Mouse (Mus musculus) frontal cortex, postnatal 25 days (tissue): ENCODE results near the gene Hccs.
"Not testable (repeated sequence)": the region's sequence is repeated elsewhere in the genome, so short reads cannot be mapped to it uniquely, and the experiment has no call there.

ENCODE experiments used
- DNase-seq, 2 experiments: peaks; one replicate each; pipeline ENCODE4 v3.0.0; 2022; ENCODE audit warnings: low spot score in 2 of 2

Gene Hccs

DNA sequence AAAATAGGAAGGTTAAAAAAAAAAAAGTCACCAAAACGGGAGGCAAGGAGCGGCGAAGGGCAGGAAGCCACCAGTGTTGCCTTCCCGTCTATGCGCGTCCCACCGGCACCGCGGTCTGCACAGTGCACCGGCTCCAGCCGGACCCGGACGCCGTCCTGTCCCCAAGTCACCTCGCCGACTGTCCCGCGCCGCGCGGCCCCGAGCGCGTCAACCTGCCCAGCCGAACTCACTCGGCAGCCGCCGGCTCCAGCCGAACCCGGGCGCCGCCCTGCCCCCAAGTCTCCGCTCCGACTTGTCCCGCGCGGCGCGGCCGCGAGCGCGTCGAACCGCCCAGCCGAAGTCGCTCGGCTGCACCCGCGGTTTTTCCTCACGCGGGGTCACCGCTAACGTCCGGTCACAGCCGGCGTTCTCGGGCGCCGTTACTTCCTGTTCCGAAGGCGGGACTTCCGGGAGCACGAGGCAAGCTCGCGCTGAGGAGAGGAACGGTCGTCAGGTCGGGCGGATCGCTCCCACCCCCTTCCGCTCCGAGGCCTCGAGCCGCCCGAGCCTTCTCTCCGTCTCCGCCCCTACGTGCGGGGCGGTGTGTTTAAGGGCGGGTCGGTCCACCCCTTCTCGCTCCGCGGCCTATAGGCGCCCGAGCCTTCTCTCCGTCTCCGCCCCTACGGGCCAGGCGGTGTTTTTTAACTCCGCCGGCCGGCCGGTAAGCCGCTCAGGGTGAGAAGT is at the start of gene Hccs:
Gene Hccs, minus strand, starts transcription at position 428 of the 723 bp plus-strand sequence.
- peak; percentile 58 to 70 for DNase-seq

DNA sequence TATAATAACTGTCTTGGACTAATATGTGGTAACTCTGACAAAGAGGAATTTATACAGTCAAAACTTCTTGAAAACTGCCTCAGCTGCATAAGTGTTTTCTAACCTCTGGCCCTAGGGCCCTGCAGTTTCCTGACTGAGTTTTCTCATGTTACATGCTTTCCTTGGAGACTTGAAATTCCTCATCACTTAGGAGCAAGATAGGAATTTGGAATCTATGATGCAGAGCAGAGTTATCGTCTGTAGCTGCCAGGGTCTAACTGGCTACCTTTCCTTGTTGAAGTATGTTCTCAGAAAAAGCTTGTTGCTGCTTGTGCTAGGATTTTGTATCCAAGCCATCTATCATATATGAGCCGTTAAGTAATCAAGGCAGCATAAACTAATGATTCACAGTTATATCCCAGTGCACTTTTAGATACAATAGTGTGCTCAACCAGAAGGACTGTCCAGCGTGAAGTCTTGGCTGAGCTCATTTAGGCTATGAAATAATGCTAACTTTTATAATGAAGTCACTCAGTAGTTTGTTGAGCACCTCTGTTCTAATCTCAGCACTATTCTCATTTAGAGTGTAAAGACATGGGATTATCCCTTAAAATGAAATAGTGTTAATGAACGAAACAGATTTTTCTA is 37.1 kb upstream of the Hccs start:
- DNase-seq = no peak

DNA sequence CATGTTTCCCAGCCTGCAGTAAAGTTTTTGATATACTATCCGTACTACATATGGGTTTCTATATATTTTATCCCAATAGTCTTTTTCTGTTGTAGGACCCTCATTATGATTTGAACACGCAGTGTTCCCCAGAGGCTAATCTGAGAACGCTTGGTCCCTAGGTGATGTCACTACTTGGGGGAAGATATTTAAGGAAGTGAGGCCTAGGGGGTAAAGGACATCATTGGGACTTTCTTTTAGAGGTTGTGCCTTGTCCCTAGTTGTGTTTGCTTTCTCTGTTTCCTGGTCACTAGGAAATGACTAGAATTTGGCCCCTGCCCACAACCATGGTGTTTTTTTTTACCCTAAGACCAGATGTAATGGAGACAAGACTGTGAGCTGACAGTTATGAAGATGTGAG is 18.0 kb upstream of the Hccs start:
- no peak for DNase-seq

DNA sequence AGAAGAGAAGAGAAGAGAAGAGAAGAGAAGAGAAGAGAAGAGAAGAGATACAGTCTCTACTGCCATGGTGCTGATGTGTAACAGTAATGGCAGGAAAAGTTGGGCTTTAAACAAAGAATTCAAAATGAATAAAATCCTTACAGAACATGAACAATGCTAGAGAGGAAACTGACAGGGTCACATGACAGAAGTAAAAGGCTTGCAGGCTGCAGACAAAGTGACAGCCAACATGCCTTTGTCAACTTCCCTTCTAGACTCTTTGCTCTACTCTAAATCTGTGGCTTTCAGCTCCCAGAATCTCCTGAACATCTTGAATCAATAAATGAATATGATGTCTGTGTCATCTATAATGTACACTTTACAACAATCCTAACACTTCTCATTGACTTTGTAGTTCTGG is 17.4 kb upstream of the Hccs start:
- no peak for DNase-seq

DNA sequence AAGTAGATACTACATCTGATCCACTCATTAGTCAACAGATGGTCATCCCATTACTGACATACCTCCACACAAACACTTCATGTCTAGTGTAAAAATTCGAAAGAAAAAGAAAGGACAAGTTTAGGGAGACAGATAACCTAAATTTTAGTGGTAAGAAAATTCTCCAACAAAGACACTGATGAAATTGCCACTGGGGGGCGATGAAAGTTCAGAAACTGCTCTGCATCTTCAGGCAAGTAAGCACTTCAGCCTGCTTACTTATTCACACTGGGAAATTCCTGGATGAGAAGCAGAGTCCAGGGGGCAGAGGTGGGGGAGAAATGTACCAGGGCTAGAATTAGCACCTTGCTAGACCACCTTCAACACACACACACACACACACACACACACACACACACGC is 12.1 kb upstream of the Hccs start:
- DNase-seq = peak; percentile 22 to 24

DNA sequence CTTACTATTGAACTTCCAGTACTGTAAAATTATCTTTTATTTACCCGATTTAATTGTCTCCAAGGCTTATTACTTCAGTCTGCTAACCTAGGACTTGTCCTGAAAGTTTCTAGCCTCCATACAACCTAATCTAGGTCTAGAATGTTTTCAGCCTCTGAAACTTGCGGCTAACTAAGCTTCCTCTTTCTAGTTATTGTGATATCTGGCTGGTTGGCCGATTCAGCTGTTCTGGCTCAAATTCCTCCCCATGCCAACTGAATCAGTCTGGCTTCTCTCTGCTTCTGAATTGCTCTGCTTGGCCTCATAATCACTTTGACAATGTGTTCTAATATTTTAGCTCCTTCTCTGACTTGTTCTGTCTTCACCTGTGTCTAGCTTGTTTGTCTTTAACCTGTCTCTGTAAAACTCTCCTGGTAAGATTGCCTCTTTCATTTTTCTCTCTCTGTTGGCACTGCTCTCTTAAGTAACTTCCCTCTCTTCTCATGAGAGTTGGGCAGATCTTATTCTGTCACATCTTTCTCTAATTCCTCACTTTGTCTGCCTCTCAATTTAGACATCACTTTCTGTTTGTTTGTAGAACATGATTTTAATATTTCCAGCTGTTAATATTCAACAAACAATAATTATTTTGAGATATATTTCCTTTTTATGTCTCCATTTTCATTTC is 5.9 kb upstream of the Hccs start:
- no peak for DNase-seq

DNA sequence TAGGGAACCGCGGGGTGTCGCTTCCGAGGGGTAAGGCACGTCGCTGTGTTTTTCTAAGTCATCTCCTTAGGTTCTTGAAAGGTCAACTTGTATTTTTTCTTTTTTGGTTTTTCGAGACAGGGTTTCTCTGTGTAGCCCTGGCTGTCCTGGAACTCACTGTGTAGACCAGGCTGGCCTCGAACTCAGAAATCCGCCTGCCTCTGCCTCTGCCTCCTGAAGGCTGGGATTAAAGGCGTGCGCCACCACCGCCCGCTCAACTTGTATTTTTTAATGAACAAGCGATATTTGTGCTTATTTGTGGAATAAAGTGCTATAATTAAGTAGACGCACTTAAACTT is 465 bp upstream of the Hccs start:
- DNase-seq = not testable (repeated sequence)

DNA sequence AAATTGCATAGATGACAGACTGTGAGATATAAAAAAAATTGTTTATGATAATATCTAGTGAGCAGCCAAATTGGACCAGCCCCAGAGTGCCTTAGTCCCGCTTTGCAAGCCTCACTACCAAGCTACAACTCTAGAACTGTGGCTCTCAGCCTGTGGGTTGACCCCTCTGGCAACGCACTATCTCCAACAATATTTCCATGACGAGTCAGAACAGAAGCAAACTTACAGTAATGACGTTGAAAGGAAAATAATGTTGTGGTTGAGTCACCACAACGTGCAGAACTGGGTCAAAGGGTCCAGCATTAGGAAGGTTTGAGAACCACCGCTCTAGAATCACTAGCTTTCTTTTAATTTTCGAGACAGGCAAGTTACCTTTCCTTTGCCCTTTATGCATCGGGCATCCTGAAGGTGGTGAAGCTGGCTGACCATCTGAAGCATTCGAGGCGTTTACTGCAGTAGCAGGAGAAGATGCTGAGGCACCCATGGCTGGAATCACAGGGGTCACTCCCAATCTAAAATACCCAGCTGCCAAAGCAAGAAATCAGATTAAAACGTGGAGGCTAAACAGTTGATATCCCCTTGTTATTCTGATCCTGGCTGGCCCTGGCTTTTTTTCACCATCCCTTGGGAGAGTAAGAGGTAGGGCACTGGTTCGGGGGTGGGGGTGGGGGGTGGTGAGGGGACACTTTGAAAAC is 959 bp downstream of the Hccs start:
- DNase-seq = no peak

DNA sequence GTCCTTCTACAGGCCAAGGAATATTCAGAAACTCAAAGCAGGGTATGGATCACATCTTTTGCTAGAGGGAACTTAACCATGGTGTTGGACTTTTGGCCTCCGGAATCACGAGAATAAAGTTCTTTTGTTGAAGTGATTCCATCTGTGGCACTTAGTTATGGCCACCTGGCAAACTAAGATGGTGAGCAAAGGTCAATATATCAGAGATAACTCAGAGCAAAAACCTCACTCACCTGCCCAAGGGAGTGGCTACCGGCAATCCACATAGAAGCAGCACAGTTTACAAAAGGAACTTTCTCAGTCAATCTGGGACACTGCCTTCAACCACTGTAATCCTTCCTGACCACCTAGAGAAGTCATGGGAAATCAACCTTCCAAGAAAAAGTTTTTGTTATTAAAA is 11.6 kb downstream of the Hccs start:
- DNase-seq = no peak

DNA sequence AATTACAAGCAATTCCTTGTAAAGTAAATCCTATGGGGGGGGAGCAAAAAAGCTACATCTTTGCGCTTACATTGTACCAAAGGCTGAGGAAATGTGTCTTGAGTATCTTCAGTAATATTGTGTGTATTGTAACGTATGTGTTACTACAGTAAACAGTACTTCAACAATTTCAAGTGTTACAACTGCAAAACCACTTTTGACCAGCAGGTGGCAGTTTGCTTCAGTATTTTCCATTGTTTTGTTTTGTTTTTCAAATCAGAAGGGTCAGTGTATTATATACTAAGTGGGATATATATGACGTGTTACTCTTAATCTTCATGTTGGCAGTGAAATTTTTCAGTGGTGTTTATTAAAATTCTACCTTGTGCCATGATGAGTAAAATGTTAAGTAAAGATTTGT is 16.2 kb downstream of the Hccs start:
- DNase-seq = no peak

DNA sequence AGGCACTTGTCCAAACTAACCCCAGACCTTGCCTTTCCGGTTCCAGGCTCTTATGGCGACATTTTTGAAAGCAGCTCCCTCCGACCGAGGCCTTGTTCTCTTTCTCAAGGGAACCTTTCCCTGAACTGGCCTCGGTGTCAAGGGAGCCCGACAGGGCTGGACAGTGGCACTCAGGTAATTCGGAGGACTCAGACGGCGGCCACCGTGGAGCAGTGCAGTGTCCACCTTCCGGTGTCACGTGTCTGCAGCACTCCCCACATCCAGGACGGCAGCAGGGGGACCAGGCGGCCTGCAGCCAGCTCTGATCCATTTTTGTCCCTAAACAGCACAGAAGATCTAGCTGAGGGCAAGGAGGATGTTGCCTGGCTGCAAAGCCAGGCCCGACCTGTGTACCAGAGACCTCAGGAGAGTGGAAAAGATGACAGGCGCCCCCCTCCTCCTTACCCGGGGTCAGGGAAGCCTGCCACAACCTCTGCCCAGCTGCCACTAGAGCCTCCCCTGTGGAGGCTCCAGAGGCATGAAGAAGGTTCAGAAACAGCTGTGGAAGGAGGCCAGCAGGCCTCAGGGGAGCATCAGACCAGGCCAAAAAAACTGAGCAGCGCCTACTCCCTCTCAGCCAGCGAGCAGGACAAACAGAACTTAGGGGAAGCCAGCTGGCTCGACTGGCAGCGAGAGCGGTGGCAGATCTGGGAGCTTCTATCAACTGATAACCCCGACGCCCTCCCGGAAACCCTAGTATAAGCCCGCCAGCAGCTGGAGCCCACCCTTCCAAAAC is 17.7 kb downstream of the Hccs start:
- DNase-seq = no peak

DNA sequence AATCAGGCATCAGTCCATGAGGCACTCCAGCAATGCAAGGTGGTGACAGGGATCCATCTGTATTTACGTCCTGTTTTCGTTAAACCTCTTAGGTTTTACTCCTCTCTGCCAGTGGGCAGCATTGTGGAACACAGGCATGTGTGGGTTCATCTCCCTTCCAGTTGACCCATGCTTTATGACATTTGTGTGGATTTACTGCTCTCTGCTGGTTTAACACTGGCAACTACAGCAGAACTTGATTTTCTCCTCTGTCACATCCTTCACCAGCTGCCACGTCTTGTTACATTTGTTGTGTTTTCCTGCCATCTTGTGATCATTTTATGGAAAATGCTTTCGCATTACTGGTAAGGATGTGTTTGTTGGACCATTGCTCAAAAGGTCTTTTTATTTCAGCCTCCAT is 20.6 kb downstream of the Hccs start:
- no peak for DNase-seq

DNA sequence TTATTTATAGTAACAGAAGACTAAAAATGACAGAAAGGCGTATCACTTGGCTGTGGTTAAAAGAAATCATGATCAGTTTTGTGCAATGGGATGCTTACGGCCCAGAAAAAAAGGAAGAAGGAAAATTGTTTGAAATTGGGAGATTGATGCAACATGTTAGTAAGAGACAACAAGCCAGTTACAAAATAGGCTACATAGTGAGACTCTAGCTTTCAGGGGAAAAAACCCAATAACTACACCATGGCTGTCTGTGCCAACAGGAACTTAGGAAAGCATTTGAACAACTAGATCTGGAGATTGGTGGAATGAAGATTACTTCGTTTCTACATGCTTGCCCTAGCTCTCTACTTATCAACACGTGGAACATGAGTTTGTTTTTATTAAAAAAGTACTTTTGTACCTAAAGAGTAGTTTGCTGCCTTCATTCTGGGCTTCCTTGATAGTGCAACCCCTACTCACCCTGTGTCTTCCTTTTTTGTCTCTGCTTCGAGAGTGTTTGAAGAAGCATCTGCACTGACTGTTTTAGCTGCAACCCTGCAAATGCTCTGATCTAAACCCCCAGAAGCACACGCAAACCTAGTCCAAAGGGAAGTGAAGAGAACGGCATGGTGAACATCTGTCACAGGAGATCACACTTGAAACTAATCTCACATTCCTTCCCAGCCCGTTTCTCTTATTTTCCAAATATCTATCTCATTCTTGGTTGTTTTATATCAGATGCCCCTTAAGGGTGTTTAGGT is 56.6 kb downstream of the Hccs start:
- DNase-seq = no peak

DNA sequence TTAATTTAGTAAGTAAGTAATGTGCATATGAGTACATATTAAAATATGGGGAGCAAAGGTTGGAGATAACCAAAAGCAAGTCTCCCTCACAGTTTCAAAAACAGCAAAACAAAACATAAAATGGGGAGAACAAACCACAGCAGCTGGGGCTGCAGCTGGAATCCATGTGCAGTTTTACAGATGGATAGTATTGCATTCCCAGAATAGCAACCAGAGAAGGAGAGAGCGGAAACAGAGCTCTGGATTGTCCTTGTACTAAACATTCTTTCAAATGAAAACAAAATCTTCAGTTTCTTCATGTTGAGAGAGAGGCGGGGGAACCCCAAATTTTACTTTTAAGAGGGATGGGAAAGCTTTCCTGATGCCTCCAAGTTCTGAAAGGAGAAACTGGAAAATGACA is 58.0 kb downstream of the Hccs start:
- DNase-seq = no peak

DNA sequence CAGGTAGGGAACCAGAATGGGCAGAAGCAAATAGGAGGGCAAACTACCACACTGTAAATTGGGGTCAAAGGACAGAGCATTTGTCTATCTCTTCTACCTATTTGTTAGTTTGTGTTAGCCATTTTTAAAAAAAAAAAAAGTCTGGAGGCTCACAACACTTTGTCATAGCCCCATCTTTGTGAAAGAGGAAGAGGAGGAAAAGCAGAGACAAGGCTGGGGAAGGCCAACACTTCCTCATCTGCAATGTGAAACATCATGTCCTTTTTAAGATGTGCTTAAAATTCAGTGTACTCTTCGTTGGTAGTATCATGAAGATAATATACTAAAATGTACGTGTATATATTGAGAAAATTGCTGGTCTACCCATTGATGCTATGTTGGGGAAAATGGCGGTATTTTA is 59.1 kb downstream of the Hccs start:
- DNase-seq = no peak

DNA sequence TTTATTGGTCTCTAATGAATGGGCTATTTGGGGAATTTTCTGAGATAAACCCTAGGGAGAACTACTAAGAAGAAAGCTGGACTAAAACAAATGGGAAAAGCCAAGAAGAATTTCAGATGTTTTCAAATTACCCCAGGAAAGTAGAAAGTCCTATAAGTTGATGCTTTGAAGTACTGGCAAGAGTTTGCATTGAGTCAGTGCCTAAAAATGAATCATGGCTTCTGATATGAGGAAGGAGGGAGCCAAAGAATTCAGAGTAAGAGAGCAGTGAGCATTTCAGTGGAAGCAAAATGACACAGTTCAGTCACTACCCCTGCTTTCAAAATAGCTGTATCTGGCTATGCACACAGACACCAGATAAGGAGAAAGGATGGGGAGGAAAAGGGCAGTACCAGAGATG is 63.4 kb downstream of the Hccs start:
- DNase-seq = no peak

DNA sequence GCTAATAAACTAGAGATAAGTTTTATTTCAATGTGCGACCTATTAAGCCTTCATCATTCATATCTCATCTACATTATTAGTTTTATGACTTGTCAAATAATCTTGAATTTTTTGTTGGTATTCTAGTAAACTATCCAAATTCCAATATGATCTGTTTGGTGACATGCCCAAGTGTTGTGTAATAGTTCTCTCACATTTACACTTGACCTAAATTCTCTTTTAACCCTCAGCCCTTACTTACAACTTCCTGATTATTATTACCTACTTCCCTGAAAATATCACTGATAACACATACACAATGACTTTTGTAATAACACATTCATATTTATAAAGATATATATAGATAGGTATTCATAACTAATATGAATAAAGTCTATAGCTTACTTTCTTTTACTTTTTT is 64.3 kb downstream of the Hccs start:
- no peak for DNase-seq

DNA sequence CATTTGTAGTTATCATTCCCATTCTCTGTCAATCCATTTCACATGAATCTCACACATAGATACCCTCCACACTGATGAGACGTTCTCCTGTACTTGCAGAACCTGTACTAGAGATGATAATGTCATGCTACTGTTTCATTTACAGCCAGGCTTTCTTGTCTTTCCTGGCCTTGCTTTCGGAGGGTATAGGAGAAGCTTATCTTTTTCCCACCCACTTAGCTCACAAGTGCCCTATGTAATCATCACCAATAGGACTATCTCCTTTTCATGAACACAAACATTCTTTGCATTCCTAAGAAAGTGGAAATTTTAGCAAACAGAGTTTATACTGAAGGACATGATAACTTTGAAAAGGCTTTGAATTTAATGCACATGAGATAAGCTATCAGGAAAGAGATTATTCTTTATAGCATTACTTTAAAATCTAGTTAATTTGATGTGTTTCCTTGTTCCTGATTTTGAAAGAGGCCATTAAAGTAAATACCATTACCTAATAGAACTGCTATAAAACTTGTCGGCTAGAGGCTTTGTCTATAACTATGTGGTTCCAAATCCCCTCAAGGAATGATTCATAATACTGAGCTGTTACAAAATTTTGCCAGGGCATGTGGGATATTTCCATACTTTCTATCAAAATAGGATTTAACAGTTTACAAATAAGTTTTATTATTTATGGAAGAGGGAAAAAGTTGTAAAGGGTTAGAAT is 97.7 kb downstream of the Hccs start:
- DNase-seq = no peak

DNA sequence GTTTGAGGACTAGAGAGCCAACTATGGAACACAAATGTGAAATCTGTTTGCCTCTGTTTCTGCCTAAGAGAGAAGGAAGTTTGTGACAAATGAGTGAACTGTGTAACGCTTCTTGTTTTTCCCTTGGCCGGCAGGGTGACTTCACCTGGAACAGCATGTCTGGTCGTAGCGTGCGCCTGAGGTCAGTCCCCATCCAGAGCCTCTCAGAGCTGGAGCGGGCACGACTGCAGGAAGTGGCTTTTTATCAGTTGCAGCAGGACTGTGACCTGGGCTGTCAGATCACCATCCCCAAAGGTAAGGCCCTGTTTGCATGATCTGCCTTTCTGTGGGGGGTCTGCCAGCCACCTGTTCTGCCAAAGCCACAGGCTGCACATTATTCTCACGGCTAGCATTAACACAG is 100.1 kb downstream of the Hccs start:
- DNase-seq = no peak

DNA sequence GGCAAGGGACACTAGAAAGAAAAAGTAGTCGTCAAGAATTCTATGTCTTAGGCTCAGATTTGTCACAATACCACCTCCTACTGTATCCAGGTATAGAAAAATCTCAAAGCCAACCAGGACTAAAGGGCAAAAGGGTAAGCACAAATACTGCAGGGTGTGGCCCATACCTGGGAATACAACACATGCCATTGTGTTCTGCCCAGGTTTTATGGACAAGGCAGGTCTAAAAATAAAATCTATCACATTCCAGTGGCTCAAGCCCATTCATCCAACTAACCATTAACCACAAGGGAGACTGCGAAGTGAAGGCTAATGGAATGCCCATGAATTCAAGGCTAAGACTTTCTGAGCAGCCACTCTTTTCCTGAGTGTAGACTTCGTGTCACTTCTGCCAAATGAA is 110.2 kb downstream of the Hccs start:
- no peak for DNase-seq
